Comparison of ENCODE assay signal across 7 mouse cellular contexts in genomic region chr5:37823721-37824460, GRCm38 (mm10). TPM values are rescaled to one million over a fixed set of nuclear protein-coding genes. Genes with fewer than 3 reads are reported as not detected.
A peak's percentile ranks its signal among the peaks of the same experiment; 100 is the strongest.
DNase-seq lines count a peak whose midpoint lies in the region; ATAC-seq and TF ChIP-seq lines count a peak whose summit lies in the region.

No protein-coding gene starts in this region.

- H3K36me3 ChIP-seq in thymus, adult 2 months (ENCODE audit: control insufficient read depth, insufficient read depth, low read length), result no peaks in the 10 kb centered on the region
- H3K36me3 ChIP-seq in limb, embryonic 12.5 days, result no peaks in the 10 kb centered on the region
- no peaks in the 10 kb centered on the region for H3K36me3 ChIP-seq in neural tube, embryonic 14.5 days (ENCODE audit: control insufficient read depth, insufficient read depth, low read length)

- peaks cover 5% of the 10 kb centered on the region for H3K27me3 ChIP-seq in thymus, adult 2 months (ENCODE audit: control insufficient read depth, insufficient read depth, low read length)
- H3K27me3 ChIP-seq in limb, embryonic 12.5 days, result peaks cover 90% of the 10 kb centered on the region
- H3K27me3 ChIP-seq in neural tube, embryonic 14.5 days (ENCODE audit: control insufficient read depth, insufficient read depth, low read length), result peaks cover 59% of the 10 kb centered on the region

- H3K9me3 ChIP-seq in limb, embryonic 12.5 days, result no peaks in the 10 kb centered on the region
- H3K9me3 ChIP-seq in neural tube, embryonic 14.5 days (ENCODE audit: control insufficient read depth, low read length), result no peaks in the 10 kb centered on the region

- no peak for DNase-seq in thymus, adult 2 months
- no peak for DNase-seq in thymus, postnatal 4 days
- DNase-seq in gastrocnemius, postnatal 4 days (ENCODE audit: low spot score in 2 of 2), result peak; percentile 27 to 39
- DNase-seq in right cerebral cortex, adult 18-20 months, result no peak
- DNase-seq in spleen, adult 12 weeks (ENCODE audit: low spot score), result no peak

- TF ChIP-seq POLR2A in thymus, adult 2 months (IDR thresholded peaks at IDR 0.05; ENCODE audit: control insufficient read depth, extremely low read depth, insufficient read depth, low read length, poor library complexity), result no peak

- H3K4me1 ChIP-seq in thymus, adult 2 months (replicated peaks; ENCODE audit: control insufficient read depth, insufficient read depth, low read length), result no peaks in the 10 kb centered on the region
- peaks cover 66% of the 10 kb centered on the region for H3K4me1 ChIP-seq in limb, embryonic 12.5 days (replicated peaks)
- peaks cover 10% of the 10 kb centered on the region; the same call in 1 of the 2 replicates for H3K4me1 ChIP-seq in neural tube, embryonic 14.5 days (ENCODE audit: control insufficient read depth, insufficient read depth, low read length)

- H3K9ac ChIP-seq in limb, embryonic 12.5 days (replicated peaks), result peak overlapping the region; percentile 86
- peak overlapping the region; percentile 37 for H3K9ac ChIP-seq in neural tube, embryonic 14.5 days (replicated peaks; ENCODE audit: low read depth, low read length)

- peak; percentile 8; the same call in 1 of the 2 replicates for ATAC-seq in limb, embryonic 12.5 days (ENCODE audit: insufficient number of reproducible peaks, insufficient read depth, low FRiP score, low TSS enrichment, low read depth)
- ATAC-seq in neural tube, embryonic 14.5 days (ENCODE audit: low read depth), result peak; percentile 32; the same call in 1 of the 2 replicates

- no peak for TF ChIP-seq CTCF in thymus, adult 2 months (IDR thresholded peaks at IDR 0.05; ENCODE audit: borderline replicate concordance, control insufficient read depth, extremely low read depth, insufficient read depth, low read length, poor library complexity)

- H3K4me2 ChIP-seq in limb, embryonic 12.5 days, result peak overlapping the region; percentile 85
- peak overlapping the region; percentile 55 for H3K4me2 ChIP-seq in neural tube, embryonic 14.5 days (ENCODE audit: low read depth, low read length)

- H3K27ac ChIP-seq in thymus, adult 2 months (ENCODE audit: control insufficient read depth, insufficient read depth, low read length), result no peak overlapping the region
- peak overlapping the region; percentile 81 for H3K27ac ChIP-seq in limb, embryonic 12.5 days
- H3K27ac ChIP-seq in neural tube, embryonic 14.5 days (ENCODE audit: low read depth, low read length), result no peak overlapping the region

- H3K4me3 ChIP-seq in thymus, adult 2 months (ENCODE audit: control insufficient read depth, insufficient read depth, low read length), result peak overlapping the region; percentile 23
- H3K4me3 ChIP-seq in limb, embryonic 12.5 days (replicated peaks), result peak overlapping the region; percentile 62
- peak overlapping the region; percentile 31 for H3K4me3 ChIP-seq in neural tube, embryonic 14.5 days (ENCODE audit: low read depth, low read length)

- 3% methylated on average over 58 of the region's 58 CpGs for WGBS in thymus, adult 2 months
- WGBS in limb, embryonic 12.5 days, result under 1% methylated on average over 58 of the region's 58 CpGs
- 1% methylated on average over 57 of the region's 58 CpGs for WGBS in neural tube, embryonic 14.5 days

RNA-seq across cellular contexts. Expression of gene Msx1, which starts 0.5 kb away (rescaled TPM):
- 2.7 and 4.0 TPM in 2 replicates for polyA plus RNA-seq in thymus, adult 2 months (2012; rRNA removed)
- 1 to 10 TPM; 4.0 to 5.1 TPM for total RNA-seq in gastrocnemius, postnatal 4 days (2021)
- polyA plus RNA-seq in limb, embryonic 12.5 days (2016; fragmentation: Nextera tagmentation; extraction: Ambion mirVana), result 462 and 487 TPM in 2 replicates
- polyA plus RNA-seq in neural tube, embryonic 14.5 days (2014; fragmentation: Nextera tagmentation; extraction: Ambion mirVana), result 11.8 and 12.5 TPM in 2 replicates

Comparison
In these comparisons a context has a peak if more than half of its experiments do, and no peak if none do; other contexts are left out.
1. DNase-seq: peak in gastrocnemius, postnatal 4 days (2 of 2); none in thymus, adult 2 months (single experiment), thymus, postnatal 4 days (single experiment), right cerebral cortex, adult 18-20 months (single experiment) and spleen, adult 12 weeks (single experiment).
2. RNA of gene Msx1, which starts 0.5 kb away (polyA plus RNA-seq): 462 to 487 TPM in limb, embryonic 12.5 days; 11.8 to 12.5 TPM in neural tube, embryonic 14.5 days and 2.7 to 4.0 TPM in thymus, adult 2 months; every median in the first group is over 10 times any median in the second.
3. Peak in every context shown above with its lines, with median percentiles within 50 percentile points of each other: H3K4me3 ChIP-seq.